Mouse (Mus musculus): Measurements from ENCODE around the gene Vmn1r130. TPM values are rescaled to one million over a fixed set of nuclear protein-coding genes. Genes with fewer than 3 reads are reported as not detected.
"Not testable (repeated sequence)": the region's sequence is repeated elsewhere in the genome, so short reads cannot be mapped to it uniquely, and the experiment has no call there.

Gene Vmn1r130
- not detected for total RNA-seq (2021)

GRCm38 (mm10) chr7:21511480-21511879 lies at the start of gene Vmn1r130:
Gene Vmn1r130, plus strand, starts transcription at chr7:21511780.
- not testable (repeated sequence) for DNase-seq

- DNase-seq: not testable (repeated sequence)
Measured at GRCm38 (mm10) chr7:21545990-21546389, 34.4 kb downstream of the Vmn1r130 start, which contains the start of gene Vmn1r131. Gene Vmn1r131, minus strand, starts transcription at chr7:21546090.

Other genes with a start within 250 kb of the Vmn1r130 start
- gene Vmn1r125, start 239.6 kb upstream of the Vmn1r130 start, total RNA-seq (2021): not detected
- not detected for gene Vmn1r126, start 210.3 kb upstream of the Vmn1r130 start, total RNA-seq (2021)
- not detected for gene Vmn1r127, start 191.9 kb upstream of the Vmn1r130 start, total RNA-seq (2021)
- gene Vmn1r128, start 162.4 kb upstream of the Vmn1r130 start, total RNA-seq (2021): not detected
- gene Vmn1r129, start 150.5 kb upstream of the Vmn1r130 start, total RNA-seq (2021): not detected
- gene Gm6882, start 79.0 kb upstream of the Vmn1r130 start, total RNA-seq (2021): not detected
- not detected for gene Vmn1r131, start 34.3 kb downstream of the Vmn1r130 start, total RNA-seq (2021)
- not detected for gene Vmn1r132, start 102.3 kb downstream of the Vmn1r130 start, total RNA-seq (2021)
- not detected for gene Gm4175, start 249.7 kb downstream of the Vmn1r130 start, total RNA-seq (2021)